Mouse (Mus musculus) E14TG2a.4 (cell line): ENCODE data around the gene Armcx2.

Experiments
- CTCF ChIP-seq: conservative IDR thresholded peaks from 2 replicates; pipeline ENCODE4 v1.5.1; 2014; ENCODE audit warnings: low read length
- NANOG ChIP-seq: IDR thresholded peaks from 2 replicates; pipeline ENCODE4 v1.6.1; 2014; ENCODE audit warnings: borderline replicate concordance, low read length, mixed read lengths
- POU5F1 ChIP-seq: IDR thresholded peaks from 2 replicates; pipeline ENCODE4 v1.6.1; 2014; ENCODE audit warnings: low read length, borderline replicate concordance

GRCm38 (mm10) chrX:134844424-134844823, 35.4 kb upstream of the Armcx2 start:
- no peak for TF ChIP-seq CTCF
- no peak for TF ChIP-seq POU5F1
- no peak for TF ChIP-seq NANOG
